Mouse (Mus musculus): ENCODE results near the gene Tmem132b.

GRCm38 (mm10) chr5:125507582-125507981 is 24.0 kb upstream of the Tmem132b start:
- TF ChIP-seq CTCF (IDR thresholded peaks at IDR 0.05; ENCODE audit: low read depth) (peak; percentile 45), EP300 (optimal IDR thresholded peaks at IDR 0.05) (no peak)

All from stomach, postnatal 0 days (tissue).